Mouse (Mus musculus) neutrophil, adult 83 days (primary cell): ENCODE measurements around the gene BC048507. TPM values are rescaled to one million over a fixed set of nuclear protein-coding genes. Genes with fewer than 3 reads are reported as not detected.

Source experiments
- total RNA-seq, 2 experiments: library from RNA; stranded (reverse); gene quantifications; one replicate each; pipeline ENCODE4 v1.2.4; 2023

The BC048507 gene
- not detected for total RNA-seq

DNA sequence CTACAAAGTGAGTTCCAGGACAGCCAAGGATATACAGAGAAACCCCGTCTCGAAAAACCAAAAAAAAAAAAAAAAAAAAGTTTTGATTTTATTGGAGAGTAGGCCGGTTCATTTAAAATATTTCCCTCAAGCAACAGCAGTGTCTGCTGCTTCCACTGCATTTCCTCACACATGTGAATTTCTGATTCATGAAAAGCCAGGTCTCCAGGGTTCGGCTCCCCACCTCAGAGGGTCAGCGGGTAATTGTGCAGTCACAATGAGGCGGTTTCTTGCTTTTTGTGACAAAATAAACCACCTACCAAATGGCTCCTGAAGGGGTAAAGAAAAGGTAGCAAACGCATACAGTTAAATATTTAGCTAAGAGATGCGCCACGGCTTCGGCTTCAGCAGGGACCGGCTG lies at the start of gene BC048507:
TSS of gene BC048507 (plus strand) at position 301 of the 400 bp plus-strand sequence.

DNA sequence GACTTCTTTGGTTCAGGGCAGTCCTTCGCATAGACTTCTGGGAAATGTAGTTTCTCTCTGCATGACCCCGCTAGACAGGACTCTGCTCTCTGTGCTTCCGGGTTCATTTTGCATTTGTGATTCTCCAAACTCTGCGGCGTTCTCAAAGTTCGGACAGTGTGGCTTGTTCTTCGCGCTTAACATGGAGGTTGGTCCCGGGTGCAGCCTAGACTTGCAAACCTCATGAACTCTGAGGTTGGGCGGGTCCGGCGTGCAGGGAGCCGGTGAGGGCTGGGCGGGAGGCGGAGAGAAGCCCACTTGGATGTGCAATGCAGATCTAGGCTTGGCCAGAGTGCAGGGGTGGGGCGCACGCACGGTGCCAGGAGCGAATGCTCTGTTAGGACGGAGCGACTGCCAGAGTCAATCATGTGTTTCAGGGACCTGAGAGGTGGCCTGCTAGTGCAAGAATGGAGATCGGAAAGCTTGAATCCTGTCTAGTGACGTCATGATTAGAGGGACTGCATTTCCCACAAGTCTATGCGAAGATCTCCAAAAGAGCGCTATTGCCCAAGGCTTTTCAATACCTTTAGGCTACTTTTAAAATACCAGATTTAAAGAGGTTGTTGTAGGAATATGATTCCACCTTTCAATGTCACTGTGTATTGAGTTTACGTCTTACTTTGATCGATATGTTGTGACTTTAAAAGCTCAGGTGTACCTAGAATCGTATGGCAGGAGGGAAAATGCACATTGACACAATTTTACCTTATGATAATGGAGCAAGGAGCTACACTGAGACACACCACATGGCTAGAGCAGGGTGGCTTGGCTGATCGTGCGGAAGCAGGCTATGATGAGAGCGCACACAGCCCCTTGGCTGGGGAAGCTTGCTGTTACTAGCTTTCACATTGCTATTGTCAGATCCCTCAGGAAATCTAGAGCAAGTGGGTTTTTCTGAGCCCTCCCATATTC lies 49.1 kb upstream of the BC048507 start, which contains the start of gene Zfp273:
TSS of gene Zfp273 (plus strand) at position 31 of the 951 bp plus-strand sequence.

DNA sequence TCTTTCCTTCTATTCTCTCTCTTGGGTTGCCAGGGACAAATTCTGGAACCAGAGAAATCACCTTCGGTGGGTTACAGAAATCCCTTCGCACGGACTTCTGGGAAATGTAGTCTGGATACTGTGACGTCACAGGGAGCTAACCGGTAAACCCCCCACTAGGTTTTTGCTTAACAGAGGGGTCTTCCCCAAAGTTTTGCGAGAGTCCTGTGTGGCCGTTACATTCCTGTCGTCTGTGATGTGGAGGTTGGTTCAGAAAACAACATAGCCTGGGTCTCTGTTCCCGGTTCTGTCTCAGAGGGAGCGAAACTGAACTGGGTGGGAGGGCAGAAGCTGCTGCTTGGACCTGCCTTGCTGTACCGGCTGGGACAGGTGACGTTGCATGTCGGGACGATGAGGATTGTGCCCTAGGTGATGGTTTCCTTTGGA lies 32.2 kb upstream of the BC048507 start, which contains the start of gene Gm10037:
TSS of gene Gm10037 (plus strand) at position 196 of the 426 bp plus-strand sequence.

Other genes with a start within 250 kb of the BC048507 start
- gene Gm49345, start 225.6 kb upstream of the BC048507 start, total RNA-seq, result under 1 TPM; 0.39 to 0.42 TPM
- 10 to 100 TPM in 1 of 2 experiments, 1 to 10 TPM in 1; 9.4 to 11.5 TPM for gene Zfp729a, start 225.5 kb upstream of the BC048507 start, total RNA-seq
- 1 to 10 TPM; 5.5 to 6.5 TPM for gene Zfp738, start 176.3 kb upstream of the BC048507 start, total RNA-seq
- 1 to 10 TPM; 6.5 to 6.6 TPM for gene Zfp65, start 134.2 kb upstream of the BC048507 start, total RNA-seq
- 1 to 10 TPM; 1.4 to 2.3 TPM for gene Zfp85, start 108.1 kb upstream of the BC048507 start, total RNA-seq
- under 1 TPM; 0.31 to 0.35 TPM for gene Zfp493, start 83.6 kb upstream of the BC048507 start, total RNA-seq
- gene Zfp273, start 49.6 kb upstream of the BC048507 start, total RNA-seq, result 1 to 10 TPM; 1.6 to 1.8 TPM
- 1 to 10 TPM in 1 of 2 experiments, not detected in 1; 1.0 TPM for gene Gm10037, start 32.2 kb upstream of the BC048507 start, total RNA-seq